Mouse (Mus musculus) urinary bladder, postnatal 25 days (tissue): Measurements from ENCODE around the gene Chn2.

Experiments used
- DNase-seq: peaks from one replicate; pipeline ENCODE4 v3.0.0; 2022; ENCODE audit warnings: low spot score

Gene Chn2

DNA sequence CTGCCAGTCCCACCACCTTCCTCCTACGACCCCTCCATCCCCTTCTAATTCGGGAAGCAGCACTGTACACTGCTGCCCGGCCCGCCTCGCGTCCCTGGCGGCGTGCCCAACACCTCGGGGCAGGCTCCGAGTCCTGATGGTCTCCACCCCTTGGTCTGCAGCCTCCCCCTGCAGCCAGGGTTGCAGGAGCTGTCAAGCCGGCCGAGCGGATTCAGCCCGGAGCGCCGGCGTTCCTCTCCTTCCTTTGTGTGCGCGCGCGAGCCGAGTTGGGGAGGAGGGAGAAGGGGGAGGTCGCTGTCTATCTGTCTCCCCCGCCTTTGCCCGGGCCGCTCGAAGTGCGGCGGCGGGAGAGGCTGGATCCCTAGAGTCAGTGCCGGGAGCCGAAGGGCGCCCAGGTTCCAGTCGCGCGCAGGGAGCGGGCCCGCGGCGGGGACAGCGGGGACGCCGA lies at the start of gene Chn2:
Gene Chn2, plus strand, starts transcription at position 198 of the 448 bp plus-strand sequence.
- DNase-seq, result peak; percentile 54

DNA sequence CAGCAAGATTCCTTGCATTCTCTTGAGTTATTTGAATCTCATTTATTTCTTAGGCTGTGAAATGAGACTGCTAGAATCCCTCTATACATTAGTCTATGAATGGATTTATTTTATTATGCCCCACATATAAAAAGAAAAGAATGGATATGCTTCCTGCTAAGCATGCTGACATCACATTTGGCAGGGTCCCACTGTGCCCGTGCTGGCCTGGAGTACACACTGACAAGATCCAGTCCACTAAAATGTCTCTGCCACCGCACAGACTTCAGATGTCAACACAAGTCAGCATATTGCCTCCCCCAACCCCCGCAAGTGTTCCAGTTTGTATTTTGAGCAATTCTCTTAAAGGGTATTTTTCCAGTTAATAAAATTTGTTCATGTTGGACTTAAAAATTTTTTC lies 47.0 kb upstream of the Chn2 start:
- no peak for DNase-seq

DNA sequence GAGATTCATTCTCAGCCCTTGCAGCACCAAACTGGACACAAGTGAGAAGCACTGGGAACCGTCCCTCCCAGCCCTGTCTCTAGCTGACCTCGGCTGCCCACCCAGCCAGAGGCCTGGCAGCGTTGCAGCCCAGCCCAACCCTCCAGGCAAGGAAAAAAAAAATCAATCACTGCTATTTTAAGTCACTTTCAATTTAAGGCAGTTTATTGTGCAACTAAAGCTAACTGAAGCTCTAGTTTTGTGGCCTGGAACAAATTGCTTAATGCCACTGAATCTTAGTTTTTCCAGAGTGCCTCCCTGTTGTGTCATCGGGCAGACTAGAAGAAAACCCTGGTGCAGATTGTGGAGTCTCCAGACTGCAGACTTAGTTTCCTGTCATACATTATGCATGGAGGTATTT lies 43.8 kb upstream of the Chn2 start:
- no peak for DNase-seq

DNA sequence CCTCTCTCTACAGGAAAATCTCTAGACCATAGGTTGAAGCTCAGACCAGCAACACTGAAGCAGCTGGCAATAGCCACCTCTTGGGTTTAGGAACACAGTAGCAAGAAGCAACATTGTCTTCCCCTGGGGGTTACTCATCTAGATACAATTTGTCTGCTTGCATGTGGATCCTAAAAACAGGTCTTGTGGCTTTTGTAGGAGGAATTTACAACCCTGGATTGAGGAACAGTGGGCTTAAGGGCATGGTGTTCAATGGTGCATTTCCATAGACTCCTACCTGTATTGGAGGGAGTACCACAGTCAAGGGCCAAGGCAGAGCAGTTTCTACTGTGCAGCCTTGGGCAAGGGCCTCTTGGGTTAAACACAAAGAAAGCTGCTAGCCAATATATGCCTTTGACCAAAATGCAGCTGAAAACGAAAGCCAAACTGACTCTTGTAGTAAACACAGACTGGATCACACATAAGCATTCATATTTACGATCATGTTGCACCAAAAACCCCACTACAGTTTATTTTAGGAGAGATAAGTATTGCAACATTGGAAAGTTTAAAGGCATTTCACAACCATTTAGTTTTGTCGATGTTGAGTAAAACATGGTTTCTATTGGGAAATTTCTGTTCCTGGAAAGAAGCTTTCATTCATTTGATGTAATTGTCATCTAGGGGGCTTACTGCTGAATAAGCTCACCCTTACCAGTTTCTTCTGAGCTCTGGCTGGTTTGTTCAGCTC lies 43.0 kb upstream of the Chn2 start:
- DNase-seq, result no peak

DNA sequence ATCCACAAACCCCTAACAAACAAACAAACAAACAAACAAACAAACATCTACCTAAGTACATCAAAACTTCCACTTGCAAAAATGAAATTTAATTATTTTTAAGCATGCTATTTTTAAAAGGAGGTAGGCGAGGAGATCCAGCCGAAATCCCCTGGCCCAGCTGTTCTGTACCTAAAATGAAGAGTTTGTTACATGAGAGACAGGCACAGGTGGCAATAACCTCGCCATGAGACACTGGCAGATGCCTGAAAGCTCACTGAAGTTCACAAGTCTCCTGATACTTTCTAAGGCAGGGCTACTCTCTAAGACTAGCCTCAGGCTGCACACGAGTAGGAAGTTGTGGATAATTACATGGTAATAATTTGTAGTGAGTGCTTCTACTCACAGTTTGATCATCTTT lies 34.1 kb upstream of the Chn2 start:
- no peak for DNase-seq

DNA sequence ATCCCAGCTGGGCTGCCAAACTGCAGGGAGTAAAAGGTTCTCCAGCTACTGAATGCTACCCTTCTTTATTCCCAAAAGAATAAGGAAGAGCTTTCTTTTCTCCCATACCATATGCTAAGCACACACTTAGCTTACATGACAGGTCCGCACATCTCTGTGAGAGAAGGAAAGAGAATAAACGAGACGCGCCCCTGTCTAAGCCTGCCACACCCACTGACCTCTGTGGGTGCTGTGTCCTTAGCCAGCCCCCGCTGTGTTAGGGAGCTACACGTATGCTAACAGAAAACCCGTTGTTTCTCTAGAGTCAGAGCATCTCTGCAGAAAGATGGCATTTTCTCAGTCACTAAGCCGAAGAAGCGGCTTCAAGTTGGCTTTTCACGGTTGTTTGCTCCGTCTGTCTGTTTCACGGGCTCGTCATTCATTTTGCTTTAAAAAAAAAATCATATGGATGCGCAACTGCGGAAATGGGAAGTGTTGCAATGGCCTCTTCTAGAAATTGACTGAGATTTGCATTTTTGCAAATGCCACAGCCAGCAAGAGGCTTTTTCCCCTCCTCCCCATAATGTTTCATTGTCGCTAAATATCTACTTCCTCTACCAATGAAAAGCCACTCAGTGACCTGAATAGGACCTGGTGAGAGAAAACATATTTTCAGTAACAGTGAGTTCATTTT lies 30.8 kb upstream of the Chn2 start:
- no peak for DNase-seq

DNA sequence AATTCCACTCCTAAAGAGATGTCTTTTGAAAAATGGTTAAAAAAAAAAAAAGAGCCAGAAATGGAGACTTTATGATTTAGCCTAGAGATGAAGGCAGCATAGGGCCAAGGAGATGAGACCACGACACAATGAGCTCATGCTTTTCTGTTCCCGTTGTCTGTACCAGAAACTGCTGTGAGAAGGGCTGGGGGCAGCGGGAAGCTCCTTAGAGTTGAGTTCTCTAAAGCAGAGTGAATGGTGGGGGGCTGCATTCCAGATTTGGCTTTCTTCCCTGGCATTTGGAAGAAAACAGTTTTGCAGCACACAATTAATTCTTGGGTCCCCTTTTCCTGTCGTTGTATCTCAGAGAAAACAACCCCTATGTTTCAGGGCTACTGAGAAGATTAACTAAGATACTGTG lies 30.1 kb upstream of the Chn2 start:
- no peak for DNase-seq

DNA sequence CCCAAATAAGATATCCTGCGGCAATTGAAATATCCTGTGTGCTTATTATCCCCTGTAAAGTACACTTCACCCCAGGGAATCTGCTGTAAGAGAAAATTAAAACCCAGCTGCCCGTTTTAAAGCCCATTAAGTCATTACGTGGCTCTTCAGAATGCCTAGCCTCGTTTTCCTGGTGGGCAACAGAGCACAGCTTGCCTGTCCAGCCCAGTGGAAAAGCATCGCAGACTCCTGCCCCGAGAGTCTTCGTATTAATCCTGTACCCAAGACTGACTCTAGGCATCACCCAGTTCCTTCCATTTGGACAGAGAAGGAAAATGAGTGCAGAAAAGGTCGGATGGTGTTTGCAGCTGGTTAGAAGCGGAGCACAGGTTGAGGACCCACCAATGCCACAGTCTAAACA lies 29.0 kb upstream of the Chn2 start:
- no peak for DNase-seq

DNA sequence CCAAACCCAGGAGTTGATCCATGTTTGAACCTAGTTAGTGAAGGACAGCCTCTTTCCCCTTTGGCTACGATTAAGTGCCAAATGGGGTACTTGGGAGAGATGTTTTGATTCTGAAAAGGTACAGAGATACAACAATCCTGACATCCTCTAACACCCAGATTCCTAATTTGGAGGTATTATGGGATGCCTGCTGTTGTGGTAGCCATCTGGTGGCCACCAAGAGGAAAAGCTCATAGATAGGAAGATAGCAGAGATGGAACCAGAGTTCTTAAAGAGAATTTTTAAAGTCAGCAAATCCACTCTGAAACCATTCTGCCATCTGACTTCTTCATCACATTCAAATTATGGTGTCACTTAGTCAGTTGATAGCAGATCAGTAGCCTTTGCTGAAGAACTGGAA lies 27.2 kb upstream of the Chn2 start:
- no peak for DNase-seq

DNA sequence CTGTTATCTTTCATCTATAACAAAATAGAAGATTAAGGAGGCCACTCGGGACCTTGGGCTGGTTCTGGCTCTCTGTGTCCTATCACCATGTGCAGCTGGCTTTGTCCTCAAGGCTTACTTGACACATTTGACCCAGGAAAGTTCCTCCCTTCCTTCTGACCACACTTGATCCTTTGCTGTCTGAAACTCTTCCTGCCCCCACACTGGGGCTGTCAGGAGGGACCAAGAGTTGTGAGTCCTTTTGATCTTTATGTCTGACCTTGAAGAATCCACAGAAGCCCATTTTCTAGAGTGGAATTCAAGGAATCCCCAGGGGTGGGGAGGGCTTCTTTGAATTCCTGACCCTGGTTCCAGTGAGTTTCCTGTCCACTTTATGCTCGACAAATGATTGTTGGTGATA lies 21.3 kb upstream of the Chn2 start:
- DNase-seq, result no peak

DNA sequence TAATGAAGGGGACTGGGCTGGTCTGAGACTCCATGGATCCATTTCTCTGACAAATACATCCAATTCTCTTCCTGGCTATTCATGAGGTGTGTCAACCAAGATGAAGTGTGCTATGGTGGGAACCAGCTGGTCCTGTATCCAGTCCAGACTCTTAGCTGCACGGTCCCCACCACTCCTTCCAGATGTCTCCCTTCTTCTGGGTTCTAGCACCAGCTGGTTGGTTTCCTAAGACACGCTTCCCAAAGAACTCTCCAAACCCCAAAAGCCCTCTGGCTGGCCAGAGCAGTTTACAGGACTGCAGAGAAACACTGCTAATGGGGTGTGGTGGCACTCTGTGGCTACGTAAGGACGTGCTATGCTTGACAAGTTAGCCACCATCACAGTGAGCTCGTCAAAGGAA lies 20.5 kb upstream of the Chn2 start:
- DNase-seq, result no peak

DNA sequence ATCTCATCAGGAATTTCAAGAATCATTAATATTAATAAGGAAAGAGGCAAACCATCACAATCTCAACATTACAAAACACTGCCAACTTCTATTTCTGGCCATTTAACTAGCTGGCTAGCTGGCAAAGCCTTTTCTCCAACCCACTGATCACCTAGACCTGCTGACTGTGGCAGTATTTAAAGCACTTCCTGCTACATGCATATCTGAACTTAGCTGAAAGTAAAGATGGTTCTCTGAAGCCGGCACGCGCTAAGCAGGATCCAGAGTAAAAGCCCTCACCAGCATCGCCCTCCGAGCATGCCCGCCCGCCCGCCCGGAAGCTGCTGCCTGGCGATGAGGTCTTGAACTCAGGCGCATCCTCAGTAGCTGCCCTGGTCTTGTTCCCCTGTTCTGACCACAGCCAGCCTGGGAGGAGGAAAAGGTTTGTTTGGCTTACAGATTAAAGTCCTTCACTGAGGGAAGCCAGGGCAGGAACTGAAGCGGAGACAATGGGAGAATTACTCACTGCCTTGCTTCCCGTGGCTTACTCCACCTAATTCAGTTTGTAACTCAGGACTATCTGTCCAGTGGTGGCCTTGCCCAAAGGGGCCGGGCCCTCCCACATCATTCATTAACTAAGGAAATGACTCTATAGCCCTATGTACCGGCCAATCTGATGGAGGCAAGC lies 18.1 kb upstream of the Chn2 start:
- no peak for DNase-seq

DNA sequence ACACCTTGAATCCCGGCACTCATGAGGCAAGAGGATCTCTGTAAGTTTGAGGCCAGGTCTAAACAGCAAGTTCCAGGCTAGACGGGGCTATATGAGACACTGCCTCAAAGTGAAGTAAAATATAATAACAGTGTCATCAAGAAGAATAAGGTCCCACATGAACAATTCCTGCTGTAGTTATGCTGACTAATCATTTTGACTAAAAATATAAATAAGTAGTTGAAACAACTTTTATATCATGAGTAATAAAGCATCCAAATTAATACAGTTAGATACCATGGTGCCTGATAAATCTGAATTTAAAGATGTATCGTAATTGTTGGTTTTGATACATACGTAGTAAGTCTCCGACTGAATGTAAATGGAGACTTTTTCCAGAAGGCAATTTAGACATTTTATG lies 15.5 kb upstream of the Chn2 start:
- DNase-seq, result no peak

DNA sequence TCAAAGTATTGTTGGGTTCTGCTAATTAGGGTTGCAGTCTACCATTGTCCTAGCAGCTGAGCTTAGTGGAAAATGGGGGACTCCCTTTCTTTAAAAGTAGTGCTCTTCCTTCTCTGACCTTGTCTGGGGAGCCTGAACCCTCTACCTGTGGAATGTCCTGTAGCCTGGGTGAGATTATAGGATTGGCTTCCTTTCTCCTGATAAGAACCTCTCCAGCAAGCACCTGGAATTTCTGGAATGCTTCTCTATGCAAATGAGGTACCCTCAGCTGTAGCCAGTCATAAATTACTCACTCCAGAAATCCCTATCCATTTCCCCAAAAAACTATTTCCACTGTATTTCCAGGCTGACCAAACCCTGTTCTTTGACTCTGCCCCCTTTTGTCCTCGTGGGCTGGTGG lies 10.6 kb upstream of the Chn2 start:
- no peak for DNase-seq

DNA sequence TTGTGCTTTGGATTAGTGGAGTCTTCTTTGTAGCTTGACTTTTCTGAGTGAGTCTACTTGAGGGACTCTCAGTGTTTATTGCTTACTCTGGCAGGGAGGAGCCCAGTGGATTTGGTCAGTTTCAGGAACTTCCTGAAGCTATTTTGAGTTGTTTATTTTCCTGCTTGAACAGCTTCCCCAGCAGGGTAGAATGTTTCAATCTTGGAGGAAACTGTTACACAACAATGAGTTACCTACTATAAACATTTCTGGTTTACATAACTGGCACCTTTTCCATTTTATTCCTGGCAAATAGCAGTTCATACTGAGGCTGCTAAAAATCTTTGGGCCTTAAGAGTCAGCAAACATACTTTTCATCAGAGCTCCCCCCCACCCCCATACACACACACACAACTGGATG lies 9.0 kb upstream of the Chn2 start:
- DNase-seq, result no peak

DNA sequence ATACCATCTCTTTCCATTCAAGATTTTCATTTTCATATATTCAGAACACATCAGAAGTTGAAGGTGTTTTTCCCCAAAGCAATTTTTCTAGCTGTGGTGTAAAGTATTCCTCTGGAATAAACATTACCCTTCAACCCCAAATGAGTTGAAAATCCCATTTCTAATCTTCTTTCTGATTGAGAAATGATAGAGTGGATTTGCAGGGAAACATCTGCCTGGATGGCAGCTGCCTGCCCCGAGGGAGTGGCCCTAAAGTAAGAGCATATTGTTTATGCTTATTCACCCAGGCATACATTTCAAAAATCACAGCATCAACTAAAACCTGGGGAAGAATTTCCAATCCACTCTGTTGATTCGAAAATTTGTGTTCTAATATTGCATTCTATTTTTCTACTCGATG lies 8.6 kb upstream of the Chn2 start:
- no peak for DNase-seq

DNA sequence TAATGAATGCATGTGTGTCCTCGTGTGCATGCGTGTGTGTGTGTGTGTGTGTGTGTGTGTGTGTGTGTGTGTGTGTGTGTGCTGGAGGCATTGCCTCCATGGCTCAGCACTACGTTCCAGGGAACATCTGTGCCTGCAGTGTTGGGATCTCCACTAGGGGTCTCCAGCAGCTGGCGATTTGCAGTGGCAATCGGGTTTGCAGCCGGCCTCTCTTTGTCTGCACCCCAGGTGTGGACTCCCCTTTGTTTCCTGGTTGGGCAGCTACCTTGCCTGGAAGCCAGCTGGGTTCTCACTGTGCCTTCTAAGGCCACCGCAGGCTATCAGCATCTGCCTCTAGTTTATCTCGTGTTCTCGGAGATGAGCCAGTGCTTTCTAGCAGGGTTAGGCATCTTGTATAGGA lies 4.9 kb upstream of the Chn2 start:
- DNase-seq, result peak; percentile 62

DNA sequence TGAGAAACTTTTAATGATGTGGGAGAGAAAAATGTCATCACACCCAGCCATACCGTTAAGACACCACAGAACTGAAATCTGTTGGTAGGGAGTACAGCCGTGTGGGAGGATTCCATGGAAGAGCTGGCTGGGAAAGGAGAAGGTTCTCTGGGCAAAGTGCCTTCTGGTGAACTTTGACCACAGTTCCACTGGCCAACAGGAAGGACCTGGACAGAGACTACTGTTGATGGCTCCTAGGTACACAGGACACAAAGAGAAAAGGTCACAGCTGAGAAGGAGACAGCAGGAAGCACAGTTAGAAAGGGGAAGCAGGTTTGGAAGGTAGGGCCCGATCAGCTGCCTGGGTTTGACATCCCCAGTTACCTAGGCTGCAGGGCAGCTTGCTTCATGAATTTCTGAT lies 3.8 kb upstream of the Chn2 start:
- DNase-seq, result no peak

DNA sequence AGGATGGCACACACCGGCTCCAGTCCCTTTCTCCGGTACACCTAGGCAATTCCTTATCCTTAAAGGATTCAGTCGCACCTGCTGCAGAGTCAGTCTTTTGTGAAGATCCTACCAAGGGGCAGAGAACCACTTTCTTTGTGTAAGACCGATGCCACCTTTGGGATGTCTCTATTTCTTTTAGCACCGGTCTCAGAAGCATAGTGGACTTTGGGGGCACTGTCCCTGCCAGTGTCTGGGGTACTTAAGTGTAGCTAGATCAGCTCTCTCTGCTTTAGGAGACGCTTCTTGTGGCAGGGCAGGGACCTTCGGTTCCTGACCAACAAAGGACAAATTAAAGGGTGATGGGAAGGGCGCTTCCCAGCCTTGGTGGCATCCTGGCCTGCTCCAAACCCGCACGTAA lies 488 bp upstream of the Chn2 start:
- DNase-seq, result no peak

DNA sequence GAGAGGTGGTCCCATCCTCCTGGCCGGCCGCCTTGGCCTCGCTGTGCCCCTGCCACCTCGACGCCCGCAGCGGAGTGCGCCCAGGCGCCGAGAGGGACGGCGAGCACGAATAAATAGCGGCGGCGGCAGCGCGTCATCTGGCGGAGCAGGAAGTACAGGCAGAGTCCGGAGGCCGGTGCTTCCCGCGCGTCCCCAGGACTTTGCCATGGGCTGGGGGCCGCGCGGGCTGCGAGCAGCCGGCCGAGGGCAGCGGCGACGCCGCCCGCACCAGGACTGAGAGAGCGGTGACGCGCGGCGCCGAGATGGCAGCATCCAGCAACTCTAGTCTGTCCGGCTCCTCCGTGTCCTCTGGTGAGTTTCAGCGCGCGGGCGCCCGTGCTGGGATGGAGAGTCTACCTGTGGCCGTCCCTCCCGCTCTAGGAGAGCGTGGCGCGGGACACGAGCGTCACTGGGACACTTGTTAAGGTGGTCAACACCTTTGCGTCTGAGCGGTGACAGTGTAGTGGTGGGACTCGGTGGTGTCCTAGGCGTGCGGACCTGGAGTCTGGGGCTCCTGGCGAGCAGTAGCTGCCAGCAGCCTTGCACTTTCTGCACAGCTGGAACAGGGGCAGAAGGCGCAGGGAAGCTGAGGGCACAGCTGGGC lies 572 bp downstream of the Chn2 start:
- peak; percentile 58 for DNase-seq

DNA sequence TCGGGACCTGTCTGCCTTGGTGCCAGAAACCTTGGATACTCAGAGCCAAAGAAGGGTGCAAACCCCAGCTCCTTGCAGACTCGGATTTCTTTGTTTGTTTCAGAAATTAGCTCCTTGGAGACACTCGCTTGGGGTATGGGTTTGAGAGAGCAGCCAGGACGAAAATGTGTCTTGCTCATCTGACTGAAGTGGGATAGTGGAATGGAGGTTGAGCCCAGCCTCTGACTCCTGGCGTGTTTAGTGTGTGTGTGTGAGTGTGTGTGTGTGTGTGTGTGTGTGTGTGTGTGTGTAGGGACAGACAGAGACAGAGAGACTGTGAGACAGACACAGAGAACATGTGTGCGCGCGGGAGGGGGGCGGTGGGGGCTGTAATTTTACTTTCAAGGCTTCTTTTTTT lies 1.1 kb downstream of the Chn2 start:
- no peak for DNase-seq

DNA sequence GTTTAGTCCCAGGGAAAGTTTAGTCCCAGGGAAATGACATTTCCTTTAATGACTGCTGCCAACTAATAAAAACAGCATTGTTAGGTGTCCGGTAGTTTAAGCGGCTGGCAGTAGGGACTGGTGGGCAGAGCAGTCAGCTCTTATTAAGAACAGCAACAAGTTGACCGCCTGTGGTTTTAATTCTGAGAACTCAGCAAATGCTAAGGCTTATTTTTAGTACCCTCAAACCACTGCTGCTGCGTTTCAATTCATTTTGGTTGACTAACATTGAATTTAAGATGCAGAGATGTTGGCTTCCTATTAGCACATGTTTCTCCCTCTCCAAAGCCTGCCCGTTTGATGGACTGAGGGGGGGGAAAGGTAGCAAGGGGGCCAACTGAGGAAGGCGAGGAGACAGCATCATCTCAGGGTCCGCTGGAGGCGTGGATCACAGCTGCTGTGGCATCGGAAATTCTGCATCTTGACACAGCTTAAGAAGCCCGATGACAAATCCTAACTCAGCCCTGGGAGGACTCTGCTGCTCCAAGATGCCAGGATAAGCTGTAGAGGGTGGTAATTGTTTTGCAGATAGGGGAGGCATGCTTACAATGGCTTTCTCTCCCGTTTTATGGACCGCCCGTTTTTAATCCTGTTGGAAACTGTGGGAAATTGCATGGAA lies 2.2 kb downstream of the Chn2 start:
- no peak for DNase-seq
